Mouse (Mus musculus) layer of hippocampus, postnatal 36 days (tissue): ENCODE results near the gene Olfr824. TPM values are rescaled to one million over a fixed set of nuclear protein-coding genes. Genes with fewer than 3 reads are reported as not detected.
A peak's percentile ranks its signal among the peaks of the same experiment; 100 is the strongest.
"Not testable (repeated sequence)": the region's sequence is repeated elsewhere in the genome, so short reads cannot be mapped to it uniquely, and the experiment has no call there.

Experiments used
- DNase-seq, 2 experiments: peaks; one replicate each; pipeline ENCODE4 v3.0.0; 2022
- total RNA-seq, 2 experiments: library from RNA; stranded (reverse); gene quantifications; 2 replicates each; pipeline ENCODE4 v1.2.3; 2021

The Olfr824 gene
- total RNA-seq = not detected

- not testable (repeated sequence) for DNase-seq
These were observed at the start of gene Olfr824 for GRCm38 (mm10) chr10:130129900-130130299. Gene Olfr824 (minus strand): TSS chr10:130130000.

- no peak for DNase-seq
These were observed 36.9 kb upstream of the Olfr824 start, which contains the start of gene Olfr825 for GRCm38 (mm10) chr10:130166666-130167065. Gene Olfr825 (minus strand): TSS chr10:130166766.

GRCm38 (mm10) chr10:130165196-130165595 is 35.4 kb upstream of the Olfr824 start:
- DNase-seq = no peak

- DNase-seq = no peak
These were observed 14.3 kb upstream of the Olfr824 start for GRCm38 (mm10) chr10:130144121-130144520.

- DNase-seq = not testable (repeated sequence)
These were observed 12.7 kb upstream of the Olfr824 start for GRCm38 (mm10) chr10:130142481-130142880.

- no peak for DNase-seq
These were observed 5.0 kb upstream of the Olfr824 start for GRCm38 (mm10) chr10:130134811-130135210.

- DNase-seq = not testable (repeated sequence)
These were observed 13.8 kb downstream of the Olfr824 start for GRCm38 (mm10) chr10:130116045-130116444.

- DNase-seq = not testable (repeated sequence)
These were observed 14.5 kb downstream of the Olfr824 start, which contains the start of gene Olfr823 for GRCm38 (mm10) chr10:130115283-130115682. Gene Olfr823 (minus strand): TSS chr10:130115383.

- DNase-seq = no peak
These were observed 33.7 kb downstream of the Olfr824 start for GRCm38 (mm10) chr10:130096104-130096503.

GRCm38 (mm10) chr10:130092838-130093440 is 36.9 kb downstream of the Olfr824 start:
- DNase-seq = peak; percentile 18 to 51

Other genes starting within 250 kb of the Olfr824 start
- gene Olfr815, start 224.1 kb downstream of the Olfr824 start, total RNA-seq = not detected
- gene Olfr816, start 214.4 kb downstream of the Olfr824 start, total RNA-seq = not detected
- gene Olfr818, start 180.9 kb downstream of the Olfr824 start, total RNA-seq = not detected
- gene Olfr819, start 162.7 kb downstream of the Olfr824 start, total RNA-seq = not detected
- not detected for gene Olfr247, start 153.9 kb downstream of the Olfr824 start, total RNA-seq
- gene Gm10310, start 144.9 kb downstream of the Olfr824 start, total RNA-seq = not detected
- gene Olfr820, start 117.4 kb downstream of the Olfr824 start, total RNA-seq = not detected
- gene Olfr821, start 99.7 kb downstream of the Olfr824 start, total RNA-seq = not detected
- gene Olfr822, start 58.8 kb downstream of the Olfr824 start, total RNA-seq = not detected
- gene Olfr823, start 14.6 kb downstream of the Olfr824 start, total RNA-seq = not detected
- gene Olfr825, start 36.8 kb upstream of the Olfr824 start, total RNA-seq = not detected
- not detected for gene Olfr826, start 54.2 kb upstream of the Olfr824 start, total RNA-seq
- not detected for gene Olfr827, start 84.4 kb upstream of the Olfr824 start, total RNA-seq
- under 1 TPM; 0.17 to 0.18 TPM for gene Neurod4, start 150.2 kb upstream of the Olfr824 start, total RNA-seq
- 1 to 10 TPM in 1 of 2 experiments, under 1 TPM in 1; 0.82 to 1.3 TPM for gene Tespa1, start 192.9 kb upstream of the Olfr824 start, total RNA-seq